Mouse (Mus musculus): ENCODE measurements at regions not wholly inside any gene's neighbourhood (a gene's known extent, or its start where the extent isn't known, plus 50 kb on each side); places are given as distances from the start of the nearest gene placed in this dataset.

GRCm38 (mm10) chr13:110602894-110603293, 208.0 kb downstream of the Plk2 start:
- no peak for TF ChIP-seq CTCF (IDR thresholded peaks at IDR 0.05; ENCODE audit: insufficient read depth, low read depth, low read length)
- no peak for TF ChIP-seq POLR2A (IDR thresholded peaks at IDR 0.05; ENCODE audit: insufficient read depth, low read depth, low read length)
